Comparison of ENCODE assay signal across 5 mouse cellular contexts in genomic region chr12:3405662-3406061, GRCm38 (mm10). TPM values are rescaled to one million over a fixed set of nuclear protein-coding genes. Genes with fewer than 3 reads are reported as not detected.
A peak's percentile ranks its signal among the peaks of the same experiment; 100 is the strongest.
DNase-seq lines count a peak whose midpoint lies in the region; ATAC-seq and TF ChIP-seq lines count a peak whose summit lies in the region.
"Not testable (repeated sequence)": the region's sequence is repeated elsewhere in the genome, so short reads cannot be mapped to it uniquely, and the experiment has no call there.

No protein-coding gene starts in this region.

- not testable (repeated sequence) for H3K27ac ChIP-seq in forebrain, embryonic 12.5 days; hindbrain, postnatal 0 days; midbrain, postnatal 0 days (ENCODE audit: low read depth, low read length)

- POLR2A ChIA-PET in Patski (lab: Charles Lee), result not testable (repeated sequence)

- H3K4me2 ChIP-seq in forebrain, embryonic 12.5 days; hindbrain, postnatal 0 days (ENCODE audit: low read depth, low read length); midbrain, postnatal 0 days (ENCODE audit: low read depth, low read length, poor library complexity, severe bottlenecking): not testable (repeated sequence)

- CTCF ChIA-PET in Patski (lab: Charles Lee), result not testable (repeated sequence)

- not testable (repeated sequence) for TF ChIP-seq CTCF in Patski (IDR thresholded peaks at IDR 0.05); hindbrain, postnatal 0 days (IDR thresholded peaks at IDR 0.05; ENCODE audit: low read depth); midbrain, postnatal 0 days (IDR thresholded peaks at IDR 0.05)

- not testable (repeated sequence) for H3K9me3 ChIP-seq in forebrain, embryonic 12.5 days; hindbrain, postnatal 0 days (ENCODE audit: low read length); midbrain, postnatal 0 days (ENCODE audit: low read length)

- H3K27me3 ChIP-seq in Patski; forebrain, embryonic 12.5 days; hindbrain, postnatal 0 days (ENCODE audit: insufficient read depth, low read length); midbrain, postnatal 0 days (ENCODE audit: insufficient read depth, low read length): not testable (repeated sequence)

- peak; percentile 36 for ATAC-seq in Patski
- ATAC-seq in forebrain, embryonic 12.5 days (ENCODE audit: low FRiP score), result 0 out of 2 replicates have a peak, but pooled peaks have one; percentile 28
- peak; percentile 25; the same call in 1 of the 2 replicates for ATAC-seq in frontal cortex, adult (ENCODE audit: low TSS enrichment)
- ATAC-seq in hindbrain, postnatal 0 days, result peak; percentile 41
- peak; percentile 18; the same call in 1 of the 2 replicates for ATAC-seq in midbrain, postnatal 0 days (ENCODE audit: low FRiP score)

- in situ Hi-C loops in Patski (cut with MboI; ENCODE audit: low pct_unique_long_range_greater_than_20kb), result not testable (repeated sequence)

- H3K4me1 ChIP-seq in forebrain, embryonic 12.5 days; hindbrain, postnatal 0 days (ENCODE audit: insufficient read depth, low read length); midbrain, postnatal 0 days (ENCODE audit: insufficient read depth, low read length): not testable (repeated sequence)

- H3K9ac ChIP-seq in forebrain, embryonic 12.5 days; hindbrain, postnatal 0 days (replicated peaks; ENCODE audit: low read length); midbrain, postnatal 0 days (replicated peaks; ENCODE audit: low read length, poor library complexity, severe bottlenecking): not testable (repeated sequence)

- 78% methylated on average over 3 of the region's 3 CpGs for WGBS in forebrain, embryonic 12.5 days
- WGBS in hindbrain, postnatal 0 days, result 51% methylated on average over 3 of the region's 3 CpGs
- WGBS in midbrain, postnatal 0 days, result 84% methylated on average over 3 of the region's 3 CpGs

- DNase-seq in Patski (ENCODE audit: low read depth, low spot score); hindbrain, postnatal 0 days (ENCODE audit: low spot score); midbrain, postnatal 0 days (ENCODE audit: low spot score): not testable (repeated sequence)

- H3K36me3 ChIP-seq in forebrain, embryonic 12.5 days (replicated peaks), result peaks cover 48% of the 10 kb centered on the region
- H3K36me3 ChIP-seq in hindbrain, postnatal 0 days (ENCODE audit: insufficient read depth, low read length), result peaks cover 37% of the 10 kb centered on the region
- peaks cover 29% of the 10 kb centered on the region for H3K36me3 ChIP-seq in midbrain, postnatal 0 days (ENCODE audit: insufficient read depth, low read length)

- not testable (repeated sequence) for H3K4me3 ChIP-seq in forebrain, embryonic 12.5 days (replicated peaks); hindbrain, postnatal 0 days (ENCODE audit: low read length); midbrain, postnatal 0 days (ENCODE audit: low read depth, low read length)

RNA-seq across cellular contexts. Expression of gene Asxl2, which starts 21.0 kb away (rescaled TPM):
- 24.1 TPM for polyA plus RNA-seq in Patski (2021)
- 19.6 and 20.7 TPM in 2 replicates for polyA plus RNA-seq in forebrain, embryonic 12.5 days (2016; fragmentation: Nextera tagmentation; extraction: Ambion mirVana)
- total RNA-seq in hindbrain, postnatal 0 days (2014; rRNA removed), result 13.2 and 16.1 TPM in 2 replicates
- 9.6 and 10.7 TPM in 2 replicates for polyA plus RNA-seq in hindbrain, postnatal 0 days (2015; fragmentation: Nextera tagmentation; extraction: Ambion mirVana)
- 16.0 and 16.7 TPM in 2 replicates for total RNA-seq in midbrain, postnatal 0 days (2014; rRNA removed)
- polyA plus RNA-seq in midbrain, postnatal 0 days (2015; fragmentation: Nextera tagmentation; extraction: Ambion mirVana), result 6.7 and 9.5 TPM in 2 replicates

RNA-seq across cellular contexts. Expression of gene Kif3c, which starts 40.7 kb away (rescaled TPM):
- polyA plus RNA-seq in Patski (2021), result 32.0 TPM
- 54.0 and 63.5 TPM in 2 replicates for polyA plus RNA-seq in forebrain, embryonic 12.5 days (2016; fragmentation: Nextera tagmentation; extraction: Ambion mirVana)
- total RNA-seq in hindbrain, postnatal 0 days (2014; rRNA removed), result 142 and 150 TPM in 2 replicates
- polyA plus RNA-seq in hindbrain, postnatal 0 days (2015; fragmentation: Nextera tagmentation; extraction: Ambion mirVana), result 56.0 and 58.5 TPM in 2 replicates
- 172 and 176 TPM in 2 replicates for total RNA-seq in midbrain, postnatal 0 days (2014; rRNA removed)
- polyA plus RNA-seq in midbrain, postnatal 0 days (2015; fragmentation: Nextera tagmentation; extraction: Ambion mirVana), result 70.0 and 70.7 TPM in 2 replicates
